Comparison of ENCODE assay signal across 7 mouse cellular contexts in genomic region chr3:107037105-107037504, GRCm38 (mm10). TPM values are rescaled to one million over a fixed set of nuclear protein-coding genes. Genes with fewer than 3 reads are reported as not detected.
DNase-seq lines count a peak whose midpoint lies in the region; ATAC-seq and TF ChIP-seq lines count a peak whose summit lies in the region.

No protein-coding gene starts in this region.

- peak overlapping the region; percentile 83 for H3K9ac ChIP-seq in forebrain, embryonic 14.5 days (ENCODE audit: low read length)
- H3K9ac ChIP-seq in liver, embryonic 12.5 days, result no peak overlapping the region

- no peaks in the 10 kb centered on the region for H3K9me3 ChIP-seq in forebrain, embryonic 14.5 days (replicated peaks; ENCODE audit: control insufficient read depth, low read length)
- H3K9me3 ChIP-seq in liver, embryonic 12.5 days (replicated peaks), result no peaks in the 10 kb centered on the region

- DNase-seq in lung, adult 2 months, result no peak
- no peak for DNase-seq in lung, postnatal 10 days
- DNase-seq in cerebellum, adult 9-11 months, result peak; percentile 20
- peak; percentile 4 for DNase-seq in forebrain, embryonic 14.5 days (ENCODE audit: low spot score)
- DNase-seq in T-cell, adult 2 months (ENCODE audit: low spot score), result no peak
- DNase-seq in adrenal gland, postnatal 4 days (ENCODE audit: low spot score in 2 of 2), result no peak

- H3K27me3 ChIP-seq in forebrain, embryonic 14.5 days (replicated peaks; ENCODE audit: control insufficient read depth, insufficient read depth, low read length), result no peaks in the 10 kb centered on the region
- peaks cover 45% of the 10 kb centered on the region for H3K27me3 ChIP-seq in liver, embryonic 12.5 days (replicated peaks)

- ATAC-seq in forebrain, embryonic 14.5 days, result no peak
- no peak for ATAC-seq in liver, embryonic 12.5 days

- peak overlapping the region; percentile 90; the same call in 1 of the 2 replicates for H3K27ac ChIP-seq in forebrain, embryonic 14.5 days (ENCODE audit: low read depth, low read length)
- no peak overlapping the region for H3K27ac ChIP-seq in liver, embryonic 12.5 days

- H3K4me1 ChIP-seq in lung, adult 2 months (ENCODE audit: control insufficient read depth, insufficient read depth, low read length), result no peaks in the 10 kb centered on the region; the same call in 1 of the 2 replicates
- peaks cover 30% of the 10 kb centered on the region for H3K4me1 ChIP-seq in forebrain, embryonic 14.5 days (ENCODE audit: control insufficient read depth, insufficient read depth, low read length)
- H3K4me1 ChIP-seq in liver, embryonic 12.5 days, result peaks cover 4% of the 10 kb centered on the region; the same call in 1 of the 2 replicates

- no peak for TF ChIP-seq CTCF in lung, adult 2 months (IDR thresholded peaks at IDR 0.05; ENCODE audit: insufficient read depth, low read length)

- peak overlapping the region; percentile 62 for H3K4me3 ChIP-seq in lung, adult 2 months (replicated peaks; ENCODE audit: extremely low read depth, low read depth, low read length)
- peak overlapping the region; percentile 86 for H3K4me3 ChIP-seq in forebrain, embryonic 14.5 days (ENCODE audit: low read depth, low read length)
- peak overlapping the region; percentile 64 for H3K4me3 ChIP-seq in liver, embryonic 12.5 days

- no peaks in the 10 kb centered on the region for H3K36me3 ChIP-seq in forebrain, embryonic 14.5 days (ENCODE audit: control insufficient read depth, insufficient read depth, low read length)
- no peaks in the 10 kb centered on the region for H3K36me3 ChIP-seq in liver, embryonic 12.5 days

- H3K4me2 ChIP-seq in forebrain, embryonic 14.5 days (ENCODE audit: low read length), result peak overlapping the region; percentile 77
- H3K4me2 ChIP-seq in liver, embryonic 12.5 days, result peak overlapping the region; percentile 92

- WGBS in lung, adult 2 months, result 45% methylated on average over 12 of the region's 12 CpGs
- 54% methylated on average over 12 of the region's 12 CpGs for WGBS in forebrain, embryonic 14.5 days
- WGBS in liver, embryonic 12.5 days (ENCODE audit: insufficient replicate concordance), result 36% methylated on average over 12 of the region's 12 CpGs

- no peak for TF ChIP-seq POLR2A in lung, adult 2 months (IDR thresholded peaks at IDR 0.05; ENCODE audit: borderline replicate concordance, extremely low read depth, low read depth, low read length)

RNA-seq across cellular contexts. Expression of gene Kcna3, which starts 1.1 kb away (rescaled TPM):
- 16.6 and 18.2 TPM in 2 replicates for polyA plus RNA-seq in lung, adult 2 months (2012; rRNA removed)
- polyA plus RNA-seq in forebrain, embryonic 14.5 days (2014; fragmentation: Nextera tagmentation; extraction: Ambion mirVana), result 10.3 and 15.6 TPM in 2 replicates
- polyA plus RNA-seq in liver, embryonic 12.5 days (2016; fragmentation: Nextera tagmentation; extraction: Ambion mirVana), result 4.4 and 5.3 TPM in 2 replicates
- 1 to 10 TPM; 1.0 to 1.8 TPM for total RNA-seq in adrenal gland, postnatal 4 days (2021)

Comparison
In these comparisons a context has a peak if more than half of its experiments do, and no peak if none do; other contexts are left out.
1. DNase-seq: peak in cerebellum, adult 9-11 months (single experiment) and forebrain, embryonic 14.5 days (single experiment); none in lung, adult 2 months (single experiment), lung, postnatal 10 days (single experiment), T-cell, adult 2 months (single experiment) and adrenal gland, postnatal 4 days (0 of 2).
2. Peak in every context shown above with its lines, with median percentiles within 50 percentile points of each other: H3K4me3 ChIP-seq.